In the genomic region with DNA sequence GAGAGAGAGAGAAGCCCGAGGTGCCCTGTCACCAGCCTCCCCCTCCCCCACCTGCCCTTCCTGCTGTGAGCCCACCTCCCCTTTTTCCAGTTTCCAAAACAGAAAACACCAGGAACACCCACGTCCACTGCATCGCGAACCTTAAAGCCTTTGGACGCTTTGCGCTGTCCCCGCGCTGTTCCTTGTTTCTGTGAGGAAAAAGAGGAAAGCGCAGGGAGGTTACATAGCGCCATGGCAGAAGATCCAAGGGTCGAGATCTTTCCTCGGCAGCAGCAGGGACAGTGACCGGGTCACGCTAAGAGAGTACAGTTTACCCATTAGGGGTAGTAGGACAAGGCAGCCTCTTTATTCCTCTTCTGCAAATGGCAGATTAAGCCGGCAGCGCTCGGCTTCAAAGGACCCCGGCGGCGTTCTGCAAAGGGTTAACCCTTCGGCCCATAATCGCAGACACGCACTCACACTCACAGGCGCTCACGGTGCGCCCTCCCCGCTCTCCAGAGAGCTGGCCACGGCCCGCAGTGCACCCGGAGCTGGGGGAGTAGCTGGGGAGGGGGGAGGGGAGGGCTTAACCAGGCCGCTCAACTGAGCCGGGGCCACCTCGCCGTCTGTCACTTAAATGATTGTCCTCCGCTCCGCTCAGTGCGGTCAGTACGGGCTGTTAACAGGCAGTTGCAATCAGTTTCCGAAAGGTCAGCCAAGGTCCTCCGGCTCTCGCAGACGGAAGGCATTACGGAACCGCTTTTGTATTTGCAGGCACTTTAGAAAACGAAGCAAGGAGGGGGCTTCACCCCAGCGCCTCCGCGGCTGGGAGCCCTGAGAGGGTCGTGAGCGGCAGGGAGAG, we compare ENCODE assay signal across 8 mouse cellular contexts. TPM values are rescaled to one million over a fixed set of nuclear protein-coding genes. Genes with fewer than 3 reads are reported as not detected.
A peak's percentile ranks its signal among the peaks of the same experiment; 100 is the strongest.
DNase-seq lines count a peak whose midpoint lies in the region; ATAC-seq and TF ChIP-seq lines count a peak whose summit lies in the region.

No protein-coding gene starts in this region.

- H3K27me3 ChIP-seq in spleen, adult 2 months (ENCODE audit: control insufficient read depth, insufficient read depth, low read length) = no peaks in the 10 kb centered on the region
- peaks cover 85% of the 10 kb centered on the region for H3K27me3 ChIP-seq in embryonic facial prominence, embryonic 14.5 days (replicated peaks; ENCODE audit: control insufficient read depth, insufficient read depth, low read length)
- H3K27me3 ChIP-seq in liver, adult 2 months (ENCODE audit: control insufficient read depth, insufficient read depth, low read length) = no peaks in the 10 kb centered on the region

- peaks cover 8% of the 10 kb centered on the region; the same call in 1 of the 2 replicates for H3K4me1 ChIP-seq in spleen, adult 2 months (ENCODE audit: control insufficient read depth, insufficient read depth, insufficient read length)
- H3K4me1 ChIP-seq in embryonic facial prominence, embryonic 14.5 days (ENCODE audit: control insufficient read depth, insufficient read depth, low read length) = peaks cover 10% of the 10 kb centered on the region
- peaks cover 11% of the 10 kb centered on the region for H3K4me1 ChIP-seq in liver, adult 2 months (ENCODE audit: control insufficient read depth, insufficient read depth, low read length)

- no peaks in the 10 kb centered on the region for H3K9me3 ChIP-seq in embryonic facial prominence, embryonic 14.5 days (ENCODE audit: control insufficient read depth, low read length)

- no peaks in the 10 kb centered on the region for H3K79me2 ChIP-seq in liver, adult 2 months (ENCODE audit: control insufficient read depth, insufficient read depth, low read length)

- H3K36me3 ChIP-seq in spleen, adult 2 months (ENCODE audit: control insufficient read depth, insufficient read depth, low read length) = no peaks in the 10 kb centered on the region
- no peaks in the 10 kb centered on the region for H3K36me3 ChIP-seq in embryonic facial prominence, embryonic 14.5 days (ENCODE audit: control insufficient read depth, insufficient read depth, low read length)
- no peaks in the 10 kb centered on the region for H3K36me3 ChIP-seq in liver, adult 2 months (ENCODE audit: control insufficient read depth, insufficient read depth, low read length)

- peak overlapping the region; percentile 60 for H3K9ac ChIP-seq in embryonic facial prominence, embryonic 14.5 days (ENCODE audit: low read depth, low read length)
- H3K9ac ChIP-seq in liver, adult 2 months (ENCODE audit: low read depth, low read length) = peak overlapping the region; percentile 62

- peak overlapping the region; percentile 69 for H3K4me3 ChIP-seq in spleen, adult 2 months (ENCODE audit: extremely low read depth, insufficient read depth, insufficient read length)
- peak overlapping the region; percentile 38 for H3K4me3 ChIP-seq in embryonic facial prominence, embryonic 14.5 days (ENCODE audit: low read depth, low read length)
- peak overlapping the region; percentile 58 for H3K4me3 ChIP-seq in liver, adult 2 months (ENCODE audit: insufficient read depth, low read depth, low read length)

- H3K27ac ChIP-seq in spleen, adult 2 months (ENCODE audit: insufficient read depth, low read length) = peak overlapping the region; percentile 92
- peak overlapping the region; percentile 74; the same call in 1 of the 2 replicates for H3K27ac ChIP-seq in embryonic facial prominence, embryonic 14.5 days (replicated peaks; ENCODE audit: low read depth, low read length)
- peak overlapping the region; percentile 57 for H3K27ac ChIP-seq in liver, adult 2 months (replicated peaks; ENCODE audit: insufficient read depth, low read depth, low read length)

- no peak for TF ChIP-seq CTCF in spleen, adult 2 months (IDR thresholded peaks at IDR 0.05; ENCODE audit: extremely low read depth, insufficient read depth, insufficient read length, insufficient replicate concordance)
- no peak for TF ChIP-seq CTCF in liver, adult 2 months (IDR thresholded peaks at IDR 0.05; ENCODE audit: low read depth, low read length)

- no peak for TF ChIP-seq POLR2A in spleen, adult 2 months (IDR thresholded peaks at IDR 0.05; ENCODE audit: low read depth, low read length)
- no peak for TF ChIP-seq POLR2A in liver, adult 2 months (IDR thresholded peaks at IDR 0.05; ENCODE audit: extremely low read depth, insufficient read depth, low read length)

- WGBS in spleen, adult 2 months = 6% methylated on average over 50 of the region's 50 CpGs
- WGBS in embryonic facial prominence, embryonic 14.5 days = 2% methylated on average over 40 of the region's 50 CpGs
- WGBS in liver, adult 2 months = under 1% methylated on average over 44 of the region's 50 CpGs

- peak overlapping the region; percentile 81 for H3K4me2 ChIP-seq in embryonic facial prominence, embryonic 14.5 days (ENCODE audit: low read depth, low read length)

- no peak for DNase-seq in spleen, adult 2 months (ENCODE audit: low read depth in 1 of 2, low spot score in 2 of 2)
- no peak for DNase-seq in spleen, adult 12 weeks (ENCODE audit: low spot score)
- no peak for DNase-seq in embryonic facial prominence, embryonic 14.5 days (ENCODE audit: low spot score)
- DNase-seq in heart, postnatal 4 days = peak; percentile 68
- DNase-seq in liver, adult 2 months (ENCODE audit: extremely low read depth, low read depth, low spot score) = peak; percentile 81
- no peak for DNase-seq in ovary, postnatal 14 days (ENCODE audit: low spot score)
- no peak for DNase-seq in right cerebral cortex, postnatal 14 days

- peak; percentile 13; the same call in 1 of the 2 replicates for ATAC-seq in embryonic facial prominence, embryonic 14.5 days (ENCODE audit: low read depth)
- peak; percentile 27; the same call in 1 of the 2 replicates for ATAC-seq in monocyte, adult 5-6 weeks (replicated peaks; ENCODE audit: insufficient number of reproducible peaks, low FRiP score, low TSS enrichment, poor library complexity, severe bottlenecking)

RNA-seq across cellular contexts. Expression of gene Bcor, which starts 23.7 kb away (rescaled TPM):
- polyA plus RNA-seq in spleen, adult 2 months (2012; rRNA removed) = 12.8 and 15.6 TPM in 2 replicates
- polyA plus RNA-seq in embryonic facial prominence, embryonic 14.5 days (2014; fragmentation: Nextera tagmentation; extraction: Ambion mirVana) = 15.0 and 17.7 TPM in 2 replicates
- total RNA-seq in heart, postnatal 4 days (2021) = 10 to 100 TPM; 46.2 to 48.1 TPM
- total RNA-seq in liver, adult 2 months (2014; rRNA removed) = 2.8 and 4.9 TPM in 2 replicates
- polyA plus RNA-seq in liver, adult 2 months (2012; rRNA removed) = 5.6 and 6.6 TPM in 2 replicates
- 26.0 to 43.7 TPM (median 27.1 TPM) in 3 replicates for total RNA-seq in monocyte, adult 5-6 weeks (2017)

Comparison
In these comparisons a context has a peak if more than half of its experiments do, and no peak if none do; other contexts are left out.
1. DNase-seq: peak in heart, postnatal 4 days (single experiment) and liver, adult 2 months (single experiment); none in spleen, adult 2 months (0 of 2), spleen, adult 12 weeks (single experiment), embryonic facial prominence, embryonic 14.5 days (single experiment), ovary, postnatal 14 days (single experiment) and right cerebral cortex, postnatal 14 days (single experiment).
2. Peak in every context shown above with its lines, with median percentiles within 50 percentile points of each other: H3K27ac ChIP-seq and H3K4me3 ChIP-seq.